In genomic region chr10:89484907-89485306, GRCm38 (mm10) we compare ENCODE assay signal across 29 mouse cellular contexts. TPM values are rescaled to one million over a fixed set of nuclear protein-coding genes. Genes with fewer than 3 reads are reported as not detected.
A peak's percentile ranks its signal among the peaks of the same experiment; 100 is the strongest.
DNase-seq lines count a peak whose midpoint lies in the region; ATAC-seq and TF ChIP-seq lines count a peak whose summit lies in the region.
"Had no signal": no experiment of that assay in that cellular context is flagged by ENCODE, and none has a peak within 500 bp of the region (broad histone marks: within the 10 kb centered on the region; RNA-seq: fewer than 3 reads in every experiment).

No protein-coding gene starts in this region.

- ATAC-seq in granulocyte monocyte progenitor cell, adult 5-6 weeks (replicated peaks; ENCODE audit: poor library complexity, severe bottlenecking): peak; percentile 62
- peak; percentile 78 for ATAC-seq in megakaryocyte, adult 5-6 weeks (ENCODE audit: poor library complexity, severe bottlenecking)
- no peak for ATAC-seq in stomach, postnatal 0 days (ENCODE audit: low FRiP score, low TSS enrichment)
- ATAC-seq: forebrain, embryonic 14.5 days; forebrain, postnatal 0 days; hindbrain, postnatal 0 days; Patski had no signal

- no peaks in the 10 kb centered on the region for H3K9me3 ChIP-seq in MEL (replicated peaks; ENCODE audit: insufficient read depth, low read length)
- H3K9me3 ChIP-seq in stomach, postnatal 0 days (ENCODE audit: control insufficient read depth, low read length): no peaks in the 10 kb centered on the region
- H3K9me3 ChIP-seq: embryonic facial prominence, embryonic 12.5 days; embryonic facial prominence, embryonic 15.5 days; heart, embryonic 12.5 days; heart, embryonic 15.5 days had no signal

- H3K79me2 ChIP-seq in MEL (ENCODE audit: control insufficient read depth, insufficient read depth, low read length, poor library complexity): no peaks in the 10 kb centered on the region

- no peak overlapping the region for H3K4me3 ChIP-seq in MEL (ENCODE audit: control insufficient read depth in 1 of 2, insufficient read depth in 1 of 2, low read depth in 2 of 2, low read length in 2 of 2)
- no peak overlapping the region for H3K4me3 ChIP-seq in stomach, postnatal 0 days (ENCODE audit: low read depth, low read length)
- H3K4me3 ChIP-seq: embryonic facial prominence, embryonic 12.5 days; embryonic facial prominence, embryonic 15.5 days; gastrocnemius, adult 2 months; heart, embryonic 12.5 days; heart, embryonic 15.5 days had no signal

- no peak for TF ChIP-seq RAD21 in MEL (IDR thresholded peaks at IDR 0.05; ENCODE audit: low read depth, low read length)

- peaks cover 18 to 41% of the 10 kb centered on the region in 2 experiments for H3K4me1 ChIP-seq in MEL (ENCODE audit: control insufficient read depth in 1 of 2, insufficient read depth in 2 of 2, low read length in 2 of 2)
- H3K4me1 ChIP-seq in stomach, postnatal 0 days (replicated peaks; ENCODE audit: control insufficient read depth, insufficient read depth): no peaks in the 10 kb centered on the region
- H3K4me1 ChIP-seq: embryonic facial prominence, embryonic 12.5 days; embryonic facial prominence, embryonic 15.5 days; heart, embryonic 12.5 days; heart, embryonic 15.5 days had no signal

- no peaks in the 10 kb centered on the region; a peak in 1 of 4 replicates for H3K27me3 ChIP-seq in MEL (ENCODE audit: control insufficient read depth in 1 of 2, insufficient read depth in 2 of 2, low read length in 2 of 2)
- H3K27me3 ChIP-seq in stomach, postnatal 0 days (ENCODE audit: control insufficient read depth, insufficient read depth, low read length): no peaks in the 10 kb centered on the region
- H3K27me3 ChIP-seq: embryonic facial prominence, embryonic 12.5 days; embryonic facial prominence, embryonic 15.5 days; heart, embryonic 12.5 days; heart, embryonic 15.5 days; Patski had no signal

- no peak overlapping the region for H3K4me2 ChIP-seq in stomach, postnatal 0 days (replicated peaks; ENCODE audit: low read depth)
- H3K4me2 ChIP-seq: embryonic facial prominence, embryonic 12.5 days; embryonic facial prominence, embryonic 15.5 days; heart, embryonic 12.5 days; heart, embryonic 15.5 days; hindbrain, embryonic 14.5 days had no signal

- no peak for TF ChIP-seq CTCF in MEL (IDR thresholded peaks at IDR 0.05 in 2 of 3, conservative IDR thresholded peaks at IDR 0.05 in 1 of 3; ENCODE audit: control insufficient read depth in 1 of 3, insufficient read depth in 1 of 3, low read depth in 2 of 3, low read length in 3 of 3, poor library complexity in 1 of 3, severe bottlenecking in 1 of 3)
- no peak for TF ChIP-seq CTCF in stomach, postnatal 0 days (IDR thresholded peaks at IDR 0.05; ENCODE audit: low read depth)

- peak overlapping the region; percentile 50 for H3K27ac ChIP-seq in MEL (ENCODE audit: control insufficient read depth, low read depth, low read length)
- no peak overlapping the region for H3K27ac ChIP-seq in stomach, postnatal 0 days (replicated peaks)
- H3K27ac ChIP-seq: embryonic facial prominence, embryonic 12.5 days; embryonic facial prominence, embryonic 15.5 days; gastrocnemius, adult 2 months; heart, embryonic 15.5 days; hindbrain, embryonic 14.5 days; hindbrain, postnatal 0 days had no signal

- H3K9ac ChIP-seq in MEL (ENCODE audit: control insufficient read depth, low read depth, low read length, poor library complexity, severe bottlenecking): no peak overlapping the region
- H3K9ac ChIP-seq in stomach, postnatal 0 days (ENCODE audit: low read length): no peak overlapping the region
- H3K9ac ChIP-seq: embryonic facial prominence, embryonic 12.5 days; embryonic facial prominence, embryonic 15.5 days; forebrain, postnatal 0 days; heart, embryonic 12.5 days; heart, embryonic 15.5 days; hindbrain, embryonic 14.5 days had no signal

- DNase-seq in MEL (ENCODE audit: low read depth, low spot score): peak; percentile 48
- DNase-seq in stomach, postnatal 0 days (ENCODE audit: low spot score): peak; percentile 0
- DNase-seq in lung, postnatal 25 days (ENCODE audit: low spot score): no peak
- no peak for DNase-seq in cerebellum, adult 11-12 months
- DNase-seq in lung, postnatal 4 days: no peak
- DNase-seq: adrenal gland, postnatal 10 days; cerebellum, adult 11 months; cerebellum, adult 8-10 months; cerebellum, postnatal 10 days; cerebellum, postnatal 36 days; forebrain, postnatal 0 days; gastrocnemius, adult 2 months; gastrocnemius, postnatal 14 days; heart, adult 18-20 months; heart, postnatal 10 days; heart, postnatal 36 days had no signal

- peaks cover 0 to 50% of the 10 kb centered on the region in 2 experiments; a peak in 2 of 4 replicates for H3K36me3 ChIP-seq in MEL (ENCODE audit: control insufficient read depth in 1 of 2, insufficient read depth in 2 of 2, low read length in 2 of 2)
- H3K36me3 ChIP-seq in stomach, postnatal 0 days (ENCODE audit: control insufficient read depth, insufficient read depth, low read length): no peaks in the 10 kb centered on the region
- H3K36me3 ChIP-seq: embryonic facial prominence, embryonic 12.5 days; embryonic facial prominence, embryonic 15.5 days; heart, embryonic 12.5 days; heart, embryonic 15.5 days had no signal

- peak; percentile 30 to 51; a peak in 2 of 4 replicates for TF ChIP-seq EP300 in MEL (IDR thresholded peaks at IDR 0.05; ENCODE audit: low read depth in 1 of 2, low read length in 2 of 2)
- no peak for TF ChIP-seq EP300 in stomach, postnatal 0 days (optimal IDR thresholded peaks at IDR 0.05)

- no peak for TF ChIP-seq POLR2A in MEL (IDR thresholded peaks at IDR 0.05; ENCODE audit: control insufficient read depth in 1 of 2, insufficient read depth in 1 of 2, low read depth in 1 of 2, low read length in 2 of 2, poor library complexity in 1 of 2)

TF ChIP-seq in MEL, 35 proteins besides CTCF, POLR2A, EP300 and RAD21:
- TF ChIP-seq NELFE (IDR thresholded peaks at IDR 0.05; ENCODE audit: low read depth, low read length) (no peak), ELF1 (IDR thresholded peaks at IDR 0.05; ENCODE audit: low read depth, low read length) (no peak), CHD1 (IDR thresholded peaks at IDR 0.05; ENCODE audit: low read depth, low read length) (no peak), ZC3H11A (IDR thresholded peaks at IDR 0.05; ENCODE audit: low read depth, low read length) (no peak), TAL1 (IDR thresholded peaks at IDR 0.05; ENCODE audit: low read length) (no peak), USF2 (IDR thresholded peaks at IDR 0.05; ENCODE audit: borderline replicate concordance in 1 of 2, insufficient read depth in 1 of 2, low read depth in 1 of 2, low read length in 2 of 2) (no peak), TCF12 (IDR thresholded peaks at IDR 0.05; ENCODE audit: low read depth, low read length) (no peak)

RNA-seq across cellular contexts. Expression of gene Gas2l3, which starts 41.1 kb away (rescaled TPM):
- 2.9 and 3.4 TPM in 2 replicates for total RNA-seq in MEL (2012; rRNA removed)
- 1 to 10 TPM in 1 of 2 experiments, not detected in 1; 3.7 TPM for polyA plus RNA-seq in MEL (2012; ENCODE audit: insufficient read depth in 1 of 2, insufficient read length in 2 of 2, low read depth in 1 of 2, low replicate concordance in 2 of 2, missing spikeins in 1 of 2)
- 13.0 and 17.0 TPM in 2 replicates for total RNA-seq in granulocyte monocyte progenitor cell, adult 5-6 weeks (2014; fragmentation: Nextera tagmentation)
- 29.4 and 30.9 TPM in 2 replicates for total RNA-seq in granulocyte monocyte progenitor cell, adult 5-6 weeks (2017)
- 24.4 and 26.2 TPM in 2 replicates for total RNA-seq in megakaryocyte, adult 5-6 weeks (2015)
- total RNA-seq in megakaryocyte, adult 5-6 weeks (2017): 31.9 and 41.4 TPM in 2 replicates
- polyA plus RNA-seq in stomach, postnatal 0 days (2015; fragmentation: Nextera tagmentation; extraction: Ambion mirVana): 5.4 and 6.4 TPM in 2 replicates

RNA-seq across cellular contexts. Expression of gene Nr1h4, which starts 48.5 kb away (rescaled TPM):
- not detected in 2 replicates for total RNA-seq in MEL (2012; rRNA removed)
- not detected for polyA plus RNA-seq in MEL (2012; ENCODE audit: insufficient read depth in 1 of 2, insufficient read length in 2 of 2, low read depth in 1 of 2, low replicate concordance in 2 of 2, missing spikeins in 1 of 2)
- not detected in 2 replicates for total RNA-seq in granulocyte monocyte progenitor cell, adult 5-6 weeks (2014; fragmentation: Nextera tagmentation)
- total RNA-seq in granulocyte monocyte progenitor cell, adult 5-6 weeks (2017): not detected in 2 replicates
- total RNA-seq in megakaryocyte, adult 5-6 weeks (2015): not detected in 2 replicates
- not detected in 2 replicates for total RNA-seq in megakaryocyte, adult 5-6 weeks (2017)
- 10.5 and 11.5 TPM in 2 replicates for polyA plus RNA-seq in stomach, postnatal 0 days (2015; fragmentation: Nextera tagmentation; extraction: Ambion mirVana)
- total RNA-seq: ES-E14; forebrain, postnatal 0 days; gastrocnemius, postnatal 14 days; hindbrain, postnatal 0 days had no signal
- polyA plus RNA-seq: embryonic facial prominence, embryonic 12.5 days; embryonic facial prominence, embryonic 15.5 days; forebrain, embryonic 11.5 days; forebrain, postnatal 0 days; hindbrain, embryonic 11.5 days had no signal

Comparison
In these comparisons a context has a peak if more than half of its experiments do, and no peak if none do; other contexts are left out.
1. DNase-seq: peak in MEL (single experiment) and stomach, postnatal 0 days (single experiment); none in lung, postnatal 25 days (single experiment), cerebellum, adult 11-12 months (single experiment) and lung, postnatal 4 days (0 of 2).